Mouse (Mus musculus) heart, postnatal 36 days (tissue): ENCODE data around the gene Smpd2. TPM values are rescaled to one million over a fixed set of nuclear protein-coding genes. Genes with fewer than 3 reads are reported as not detected.
A peak's percentile ranks its signal among the peaks of the same experiment; 100 is the strongest.

Experiments used
- DNase-seq, 2 experiments: peaks; one replicate each; pipeline ENCODE4 v3.0.0; 2021 to 2022
- intact Hi-C: fragments of 180-260 bp; cut with DNase I; formaldehyde crosslinking; loops from one replicate; pipeline ENCODE4 v1.15.1; 2025
- total RNA-seq, 2 experiments: library from RNA; stranded (reverse); gene quantifications; 2 replicates each; pipeline ENCODE4 v1.2.3; 2021

Smpd2 gene
- total RNA-seq, 2 experiments from 2014 or later, result 42.8 to 45.3 TPM

GRCm38 (mm10) chr10:41461057-41461722, 29.0 kb downstream of the Smpd2 start:
- no peak for DNase-seq
- intact Hi-C loops, result no loop called here

- DNase-seq, result no peak
- intact Hi-C loops, result no loop called here
Observed at GRCm38 (mm10) chr10:41460501-41460900, 29.7 kb downstream of the Smpd2 start.

- intact Hi-C loops, result loop anchor here (10.0 kb wide), 1 partner anchor 155 kb away; the partner anchor contains the start of genes Ak9 and Fig4
- DNase-seq, result no peak
Observed at GRCm38 (mm10) chr10:41459990-41460389, 30.2 kb downstream of the Smpd2 start.

- intact Hi-C loops, result loop anchor here (10.0 kb wide), 1 partner anchor 148 kb away; the partner anchor contains the start of genes Ak9 and Fig4
Observed at GRCm38 (mm10) chr10:41452791-41453190, 37.4 kb downstream of the Smpd2 start.

GRCm38 (mm10) chr10:41451656-41452055, 38.5 kb downstream of the Smpd2 start:
- intact Hi-C loops, result loop anchor here (10.0 kb wide), 1 partner anchor 147 kb away; the partner anchor contains the start of genes Ak9 and Fig4
- DNase-seq, result no peak

More at GRCm38 (mm10) chr10:41452791-41453190, 37.4 kb downstream of the Smpd2 start:
- no peak for DNase-seq

DNA sequence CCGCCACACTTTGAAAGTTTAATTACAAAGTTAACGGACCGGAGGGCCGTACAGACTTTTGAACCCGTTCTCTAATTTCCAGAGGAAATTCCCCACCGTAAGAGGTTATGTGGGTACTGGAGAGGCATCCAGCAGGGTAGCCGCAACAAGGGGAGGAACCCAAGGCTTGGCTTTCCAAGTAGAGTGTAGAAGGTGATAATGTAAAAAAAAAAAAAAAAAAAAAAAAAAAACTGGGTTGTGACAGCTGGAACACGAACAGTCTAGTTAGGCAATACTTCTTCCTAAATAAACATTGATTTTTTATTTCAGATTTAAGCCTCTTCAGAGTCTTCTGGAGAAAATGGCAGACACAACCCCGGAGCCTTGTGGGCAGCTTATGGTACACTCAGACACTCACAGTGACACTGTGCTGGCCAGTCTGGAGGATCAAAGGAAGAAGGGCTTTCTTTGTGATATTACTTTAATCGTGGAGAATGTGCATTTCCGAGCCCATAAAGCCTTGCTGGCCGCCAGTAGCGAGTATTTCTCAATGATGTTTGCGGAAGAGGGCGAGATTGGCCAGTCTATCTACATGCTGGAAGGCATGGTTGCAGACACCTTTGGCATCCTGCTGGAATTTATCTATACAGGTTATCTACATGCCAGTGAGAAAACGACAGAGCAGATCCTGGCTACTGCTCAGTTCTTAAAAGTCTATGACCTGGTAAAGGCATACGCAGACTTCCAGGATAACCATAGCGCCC, 39.2 kb downstream of the Smpd2 start:
- intact Hi-C loops, result loop anchor here (10.0 kb wide), 1 partner anchor 146 kb away; the partner anchor contains the start of genes Ak9 and Fig4
- no peak for DNase-seq

DNA sequence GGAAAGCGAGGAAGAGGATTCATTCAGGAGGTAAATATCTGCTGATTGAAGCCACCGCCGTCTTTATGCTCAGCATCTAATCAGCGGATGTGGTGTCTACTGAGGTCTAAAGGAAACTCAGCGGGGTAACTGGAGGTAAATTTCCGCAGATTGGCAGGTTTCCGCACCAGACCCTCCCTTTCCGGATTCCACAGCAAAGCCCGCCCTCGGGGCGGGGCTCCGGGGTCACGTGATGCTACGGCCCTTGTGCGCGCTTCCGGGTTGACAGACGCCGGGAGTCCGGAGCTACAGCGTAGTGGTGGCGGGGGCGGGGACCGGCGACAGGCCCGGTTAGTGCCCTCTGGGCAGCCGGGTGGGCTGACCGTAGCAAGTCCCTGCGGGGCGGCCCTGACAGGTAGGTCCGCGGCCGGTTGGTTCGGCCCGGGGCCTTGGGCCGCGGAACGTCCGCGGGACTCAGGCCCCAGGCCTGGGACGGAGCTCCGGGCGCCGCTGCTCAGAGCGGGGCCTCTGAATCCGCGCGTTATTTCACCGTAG, 40.0 kb downstream of the Smpd2 start, which contains the start of gene Zbtb24:
Gene Zbtb24 (plus strand): TSS at position 247 of the 534 bp plus-strand sequence.
- DNase-seq, result peak; percentile 94
- intact Hi-C loops, result loop anchor here (10.0 kb wide), 1 partner anchor 145 kb away; the partner anchor contains the start of genes Ak9 and Fig4

DNA sequence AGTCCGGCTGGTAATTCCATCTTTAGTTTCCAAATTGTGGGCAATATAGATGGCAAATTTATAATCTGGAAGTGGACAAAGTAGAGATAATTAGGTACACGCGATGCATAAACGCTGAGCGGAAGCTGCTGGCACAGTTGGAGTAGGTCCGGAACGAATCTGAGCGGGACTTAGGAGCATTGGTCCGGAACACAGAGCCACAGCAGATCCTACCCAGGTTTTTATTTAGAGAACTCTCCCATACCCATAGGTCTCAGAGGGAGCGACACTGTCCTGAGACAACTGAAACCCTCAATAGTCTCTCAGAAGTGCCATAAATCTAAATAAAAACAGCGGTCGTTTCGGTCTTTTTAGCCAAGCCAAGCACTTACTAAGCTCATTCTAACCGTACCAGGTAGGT, 40.5 kb downstream of the Smpd2 start:
- intact Hi-C loops, result loop anchor here (10.0 kb wide), 1 partner anchor 145 kb away; the partner anchor contains the start of genes Ak9 and Fig4
- DNase-seq, result peak in 1 of 2 experiments; percentile 19

GRCm38 (mm10) chr10:41448216-41448615, 42.0 kb downstream of the Smpd2 start:
- intact Hi-C loops, result no loop called here
- no peak for DNase-seq

Other genes starting within 250 kb of the Smpd2 start
- 10 to 100 TPM; 26.4 to 27.0 TPM for gene Fig4, start 187.1 kb downstream of the Smpd2 start, total RNA-seq
- gene Ak9, start 186.4 kb downstream of the Smpd2 start, total RNA-seq, result not detected
- 1 to 10 TPM; 8.6 to 8.9 TPM for gene Zbtb24, start 40.0 kb downstream of the Smpd2 start, total RNA-seq
- gene Mical1, start 14.1 kb downstream of the Smpd2 start, total RNA-seq, result 10 to 100 TPM; 14.5 to 15.8 TPM
- 1 to 10 TPM; 1.2 to 1.8 TPM for gene Ppil6, start 70 bp upstream of the Smpd2 start, total RNA-seq
- gene Cd164, start 29.0 kb upstream of the Smpd2 start, total RNA-seq, result 100 to 1,000 TPM; 144 to 145 TPM
- gene Ccdc162, start 226.3 kb upstream of the Smpd2 start, total RNA-seq, result under 1 TPM; 0.36 to 0.38 TPM